Mouse (Mus musculus): Measurements from ENCODE around the gene Myo15b. TPM values are rescaled to one million over a fixed set of nuclear protein-coding genes. Genes with fewer than 3 reads are reported as not detected.

The Myo15b gene
- polyA plus RNA-seq, 1 experiment, result 1,655 TPM

DNA sequence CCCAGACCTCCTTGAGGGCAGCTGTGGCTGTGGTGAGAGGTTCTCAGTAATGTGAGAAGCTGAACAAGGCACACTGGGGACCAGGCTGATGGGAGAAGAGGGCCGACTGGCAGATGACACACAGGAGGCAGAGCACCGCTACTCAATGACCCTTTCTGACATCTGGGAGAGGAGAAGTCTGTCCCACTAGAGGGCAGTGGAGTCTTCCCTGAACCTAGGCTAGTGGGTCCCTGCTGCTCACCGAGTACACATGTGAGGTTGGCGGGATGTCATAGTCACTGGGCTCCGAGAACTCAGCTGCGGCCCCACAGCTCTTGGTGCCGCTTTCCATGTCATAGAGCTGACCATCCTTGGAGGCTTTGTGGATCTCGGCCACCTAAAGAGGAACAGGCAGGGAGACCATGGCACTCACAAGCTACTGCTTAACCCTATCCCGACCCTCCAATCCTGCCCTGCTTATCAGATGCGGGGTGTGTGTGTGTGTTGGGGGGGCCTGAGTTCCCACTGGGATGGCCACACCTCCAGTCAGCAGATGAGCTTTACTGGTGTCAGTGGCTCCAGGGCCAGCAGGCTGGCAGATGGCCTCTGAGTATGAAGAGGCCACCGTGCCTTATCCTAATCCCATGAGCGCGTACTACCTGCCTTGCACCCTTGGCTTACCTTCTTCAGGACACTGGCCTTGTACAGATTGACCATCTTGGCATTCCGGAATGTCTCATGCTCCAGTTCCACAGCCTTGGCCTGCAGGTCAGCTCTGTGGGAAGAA, 36.7 kb downstream of the Myo15b start:
- TF ChIP-seq POLR2A (IDR thresholded peaks at IDR 0.05; ENCODE audit: low read depth, low read length), result no peak
- peak; percentile 36; the same call in 1 of the 2 replicates for TF ChIP-seq CTCF (IDR thresholded peaks at IDR 0.05; ENCODE audit: extremely low read depth, insufficient read length, insufficient replicate concordance, low read depth, low read length)
- Histone ChIP-seq H3K4me1 (ENCODE audit: control insufficient read depth, insufficient read depth, insufficient read length, low read length) (peaks cover 4% of the 10 kb centered on the region), H3K27ac (ENCODE audit: insufficient read depth, low read depth, low read length) (no peak overlapping the region), H3K27me3 (ENCODE audit: control insufficient read depth, insufficient read depth, low read length) (no peaks in the 10 kb centered on the region), H3K36me3 (ENCODE audit: control insufficient read depth, insufficient read depth, low read length) (peaks cover 68% of the 10 kb centered on the region), H3K4me3 (ENCODE audit: low read depth, low read length) (no peak overlapping the region)
- 75% methylated on average over 14 of the region's 14 CpGs for whole genome bisulfite sequencing

DNA sequence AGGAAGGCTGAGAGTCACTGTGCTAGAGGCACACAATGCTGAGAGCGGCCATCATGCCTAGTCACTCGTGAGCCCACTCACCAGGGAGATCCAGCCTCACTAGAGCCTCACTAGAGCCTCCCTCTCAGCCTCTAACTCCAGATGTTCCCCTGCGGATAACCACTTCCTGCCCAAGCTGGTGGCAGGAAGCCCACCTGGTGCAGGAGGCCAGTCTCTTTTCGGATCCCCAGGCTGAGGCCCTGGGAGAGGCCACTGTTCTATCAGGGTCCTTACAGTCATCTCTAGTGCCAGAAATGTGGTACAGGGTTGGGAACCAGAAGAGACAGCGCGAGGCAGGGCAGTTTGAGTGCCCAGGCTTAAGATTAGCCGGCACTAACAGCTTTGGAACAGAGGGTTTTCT, 40.2 kb downstream of the Myo15b start:
- Histone ChIP-seq H3K4me1 (ENCODE audit: control insufficient read depth, insufficient read depth, insufficient read length, low read length) (peaks cover 17% of the 10 kb centered on the region), H3K36me3 (ENCODE audit: control insufficient read depth, insufficient read depth, low read length) (peaks cover 33% of the 10 kb centered on the region), H3K27me3 (ENCODE audit: control insufficient read depth, insufficient read depth, low read length) (no peaks in the 10 kb centered on the region), H3K27ac (ENCODE audit: insufficient read depth, low read depth, low read length) (no peak overlapping the region), H3K4me3 (ENCODE audit: low read depth, low read length) (no peak overlapping the region)
- 86% methylated on average over 7 of the region's 7 CpGs for WGBS
- TF ChIP-seq CTCF (IDR thresholded peaks at IDR 0.05; ENCODE audit: extremely low read depth, insufficient read length, insufficient replicate concordance, low read depth, low read length), result no peak
- TF ChIP-seq POLR2A (IDR thresholded peaks at IDR 0.05; ENCODE audit: low read depth, low read length), result no peak

DNA sequence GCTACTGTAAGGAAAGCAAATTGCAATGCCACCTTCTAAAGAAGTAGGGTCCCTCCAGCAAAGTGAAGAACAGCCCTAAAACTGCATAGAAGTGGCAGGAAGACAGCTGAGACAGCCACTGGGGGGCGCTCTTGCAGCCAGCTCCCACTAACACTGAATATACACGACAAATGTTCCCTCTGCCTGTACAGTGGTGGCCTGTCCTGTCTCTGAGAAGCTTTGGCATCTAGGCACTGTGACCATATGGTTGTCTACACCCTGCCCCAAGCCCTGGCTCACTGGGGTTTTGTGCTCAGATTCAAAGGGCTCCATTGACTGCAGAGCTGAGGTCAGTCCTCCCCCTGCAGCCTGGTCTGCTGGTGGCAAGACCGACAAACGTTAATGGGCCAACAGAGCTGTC, 40.7 kb downstream of the Myo15b start:
- Histone ChIP-seq H3K4me1 (ENCODE audit: control insufficient read depth, insufficient read depth, insufficient read length, low read length) (peaks cover 22% of the 10 kb centered on the region), H3K27ac (ENCODE audit: insufficient read depth, low read depth, low read length) (no peak overlapping the region), H3K4me3 (ENCODE audit: low read depth, low read length) (no peak overlapping the region), H3K27me3 (ENCODE audit: control insufficient read depth, insufficient read depth, low read length) (no peaks in the 10 kb centered on the region), H3K36me3 (ENCODE audit: control insufficient read depth, insufficient read depth, low read length) (peaks cover 29% of the 10 kb centered on the region)
- TF ChIP-seq POLR2A (IDR thresholded peaks at IDR 0.05; ENCODE audit: low read depth, low read length), result no peak
- peak; percentile 86; the same call in 1 of the 2 replicates for TF ChIP-seq CTCF (IDR thresholded peaks at IDR 0.05; ENCODE audit: extremely low read depth, insufficient read length, insufficient replicate concordance, low read depth, low read length)
- WGBS, result 38% methylated on average over 4 of the region's 4 CpGs

DNA sequence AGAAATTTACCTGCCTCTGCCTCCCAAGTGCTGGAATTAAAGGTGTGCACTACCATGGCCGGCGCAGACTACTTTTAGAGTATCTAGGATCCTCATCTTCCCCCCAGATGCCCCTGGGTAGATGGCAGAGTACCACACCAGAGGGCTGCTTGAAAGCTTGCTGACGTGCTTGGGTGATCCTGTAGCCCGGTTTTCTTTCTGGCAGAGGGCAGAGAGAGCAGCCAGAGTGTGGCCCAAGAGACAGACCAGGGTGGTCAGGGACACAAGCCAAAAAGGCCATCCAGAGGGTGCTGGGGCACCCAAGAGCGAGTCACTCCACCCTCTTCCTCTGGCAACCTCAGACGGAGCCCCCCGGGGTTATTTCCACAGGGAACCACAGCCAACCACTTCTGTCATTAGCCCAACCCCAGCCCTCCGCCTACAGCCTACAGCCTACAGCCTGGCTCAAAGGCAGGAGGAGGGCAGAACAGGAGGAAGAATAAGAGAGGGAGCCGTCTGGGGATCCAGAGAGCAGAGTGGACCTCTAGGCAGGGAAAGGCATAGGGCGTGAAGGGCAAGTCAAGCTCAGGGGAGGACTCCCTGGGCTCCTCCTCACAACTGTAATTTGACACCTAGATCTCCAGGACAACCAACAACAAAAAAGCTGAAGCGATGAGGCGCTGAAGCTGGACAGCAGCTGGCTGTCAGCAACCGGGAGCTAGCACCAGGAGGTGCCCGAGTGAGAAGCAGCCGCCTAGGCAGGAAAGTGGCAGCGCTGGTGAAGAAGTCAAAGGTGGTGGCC, 41.5 kb downstream of the Myo15b start, which contains the start of gene Smim5:
TSS of gene Smim5 (plus strand) at position 481 of the 781 bp plus-strand sequence.
- Histone ChIP-seq H3K4me3 (ENCODE audit: low read depth, low read length) (peak within 1 kb of the TSS; percentile 7; the same call in 1 of the 2 replicates), H3K27ac (ENCODE audit: insufficient read depth, low read depth, low read length) (no peak within 1 kb of the TSS; the same call in 1 of the 2 replicates), H3K4me1 (ENCODE audit: control insufficient read depth, insufficient read depth, insufficient read length, low read length) (peaks cover 27% of the 10 kb centered on the region), H3K36me3 (ENCODE audit: control insufficient read depth, insufficient read depth, low read length) (peaks cover 21% of the 10 kb centered on the region), H3K27me3 (ENCODE audit: control insufficient read depth, insufficient read depth, low read length) (no peaks in the 10 kb centered on the region)
- no peak for TF ChIP-seq CTCF (IDR thresholded peaks at IDR 0.05; ENCODE audit: extremely low read depth, insufficient read length, insufficient replicate concordance, low read depth, low read length)
- no peak for TF ChIP-seq POLR2A (IDR thresholded peaks at IDR 0.05; ENCODE audit: low read depth, low read length)
- 49% methylated on average over 16 of the region's 16 CpGs for WGBS

DNA sequence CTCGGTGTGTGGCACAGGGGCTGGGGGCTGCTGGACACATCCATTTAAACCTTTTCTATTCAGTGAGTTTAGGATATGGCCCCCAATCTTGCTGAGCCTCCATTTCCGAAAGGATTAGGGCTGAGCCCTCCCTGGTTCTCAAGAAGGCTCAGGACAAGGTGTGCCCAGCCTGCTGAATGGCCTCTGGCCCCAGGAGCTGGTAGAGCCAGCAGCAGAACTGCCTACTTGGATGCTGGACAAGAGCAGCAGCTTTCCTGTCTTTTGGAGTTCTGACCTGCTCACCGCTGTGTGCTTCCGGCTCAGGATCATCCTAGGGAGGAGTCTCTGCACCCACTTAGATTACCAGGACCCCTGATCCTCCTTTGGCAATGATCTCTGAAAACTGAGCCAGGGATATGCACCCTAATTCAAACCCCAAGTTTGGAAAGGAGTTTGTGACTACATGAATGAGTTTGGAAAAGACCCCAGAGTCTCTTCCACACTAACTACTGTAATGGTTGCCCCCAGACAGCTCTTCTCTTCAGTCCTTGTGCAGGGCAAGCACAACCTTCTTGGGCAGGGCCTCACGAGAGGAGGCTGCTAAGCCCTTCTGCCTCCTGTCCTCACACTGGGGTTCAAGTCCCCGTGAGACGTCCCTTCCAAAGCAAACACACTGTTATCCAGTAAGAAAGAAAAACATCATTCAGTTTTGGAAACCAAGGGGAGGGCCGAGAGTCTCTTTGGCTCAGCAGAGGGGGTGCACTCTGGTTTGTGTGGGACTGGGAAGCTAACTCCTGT, 42.5 kb downstream of the Myo15b start:
- WGBS, result 82% methylated on average over 8 of the region's 8 CpGs
- H3K36me3 ChIP-seq (ENCODE audit: control insufficient read depth, insufficient read depth, low read length), result peaks cover 11% of the 10 kb centered on the region; the same call in 1 of the 2 replicates
- peaks cover 33% of the 10 kb centered on the region for H3K4me1 ChIP-seq (ENCODE audit: control insufficient read depth, insufficient read depth, insufficient read length, low read length)
- no peak overlapping the region for H3K27ac ChIP-seq (ENCODE audit: insufficient read depth, low read depth, low read length)
- no peak for TF ChIP-seq POLR2A (IDR thresholded peaks at IDR 0.05; ENCODE audit: low read depth, low read length)
- TF ChIP-seq CTCF (IDR thresholded peaks at IDR 0.05; ENCODE audit: extremely low read depth, insufficient read length, insufficient replicate concordance, low read depth, low read length), result no peak
- no peaks in the 10 kb centered on the region for H3K27me3 ChIP-seq (ENCODE audit: control insufficient read depth, insufficient read depth, low read length)
- H3K4me3 ChIP-seq (ENCODE audit: low read depth, low read length), result peak overlapping the region; percentile 7; the same call in 1 of the 2 replicates

DNA sequence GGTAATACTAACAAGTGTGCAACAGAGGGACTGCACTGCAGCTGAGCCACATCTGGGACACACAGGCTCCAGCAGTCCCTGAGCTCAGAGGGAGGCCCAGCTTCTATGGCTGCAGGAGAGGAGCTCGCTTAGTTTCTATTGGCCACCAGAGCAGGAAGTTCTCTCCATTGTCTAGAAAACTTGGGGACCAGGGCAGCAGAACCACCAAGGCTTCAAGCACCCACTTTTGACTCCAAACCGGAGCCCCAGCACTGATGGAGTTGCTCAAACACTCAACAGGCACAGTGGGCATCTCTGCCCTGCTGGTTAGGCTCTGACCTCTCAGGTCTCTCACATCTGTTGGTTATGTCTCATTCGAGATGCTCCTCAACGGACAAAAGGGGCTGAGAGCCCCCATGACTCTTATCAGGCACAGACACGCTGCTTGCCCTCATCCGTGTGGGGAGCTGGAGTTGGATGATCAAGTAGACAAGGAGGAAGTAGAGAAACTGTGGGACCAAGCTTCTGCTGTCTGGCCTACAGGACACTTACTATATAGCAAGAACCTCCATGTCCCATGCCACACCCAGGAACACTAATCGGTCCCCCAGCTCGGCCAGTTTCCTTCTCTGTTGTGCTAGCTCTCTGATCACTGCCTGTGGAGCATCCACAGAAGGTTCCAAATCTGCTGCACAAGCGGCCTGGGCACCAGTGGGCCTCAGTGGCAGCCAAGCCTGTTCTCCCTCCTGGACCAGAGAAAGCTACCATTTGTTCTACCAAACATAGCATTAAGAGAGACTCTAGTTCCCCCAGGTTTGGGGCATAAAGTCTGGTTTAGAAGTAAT, 43.3 kb downstream of the Myo15b start:
- no peaks in the 10 kb centered on the region for H3K27me3 ChIP-seq (ENCODE audit: control insufficient read depth, insufficient read depth, low read length)
- no peak overlapping the region for H3K4me3 ChIP-seq (ENCODE audit: low read depth, low read length)
- TF ChIP-seq CTCF (IDR thresholded peaks at IDR 0.05; ENCODE audit: extremely low read depth, insufficient read length, insufficient replicate concordance, low read depth, low read length) (no peak), POLR2A (IDR thresholded peaks at IDR 0.05; ENCODE audit: low read depth, low read length) (no peak)
- peaks cover 3% of the 10 kb centered on the region; the same call in 1 of the 2 replicates for H3K36me3 ChIP-seq (ENCODE audit: control insufficient read depth, insufficient read depth, low read length)
- no peak overlapping the region for H3K27ac ChIP-seq (ENCODE audit: insufficient read depth, low read depth, low read length)
- H3K4me1 ChIP-seq (ENCODE audit: control insufficient read depth, insufficient read depth, insufficient read length, low read length), result peaks cover 34% of the 10 kb centered on the region
- WGBS, result 86% methylated on average over 9 of the region's 9 CpGs
